ENCODE assay signal across 8 mouse cellular contexts in genomic region chr5:143464757-143465118, GRCm38 (mm10). TPM values are rescaled to one million over a fixed set of nuclear protein-coding genes. Genes with fewer than 3 reads are reported as not detected.
DNase-seq lines count a peak whose midpoint lies in the region; ATAC-seq and TF ChIP-seq lines count a peak whose summit lies in the region.

No protein-coding gene starts in this region.

- peak overlapping the region; percentile 80 for H3K9ac ChIP-seq in liver, embryonic 12.5 days

- no peak for TF ChIP-seq CTCF in spleen, adult 2 months (IDR thresholded peaks at IDR 0.05; ENCODE audit: extremely low read depth, insufficient read depth, insufficient read length, insufficient replicate concordance)
- TF ChIP-seq CTCF in small intestine, adult 2 months (IDR thresholded peaks at IDR 0.05; ENCODE audit: extremely low read depth, insufficient read length, insufficient replicate concordance, low read depth, low read length) = no peak

- no peak for TF ChIP-seq POLR2A in spleen, adult 2 months (IDR thresholded peaks at IDR 0.05; ENCODE audit: low read depth, low read length)
- no peak for TF ChIP-seq POLR2A in small intestine, adult 2 months (IDR thresholded peaks at IDR 0.05; ENCODE audit: low read depth, low read length)

- DNase-seq in spleen, adult 2 months (ENCODE audit: low read depth in 1 of 2, low spot score in 2 of 2) = no peak
- DNase-seq in spleen, adult 12 weeks (ENCODE audit: low spot score) = no peak
- no peak for DNase-seq in ovary, postnatal 14 days (ENCODE audit: low spot score)
- DNase-seq in right cerebral cortex, postnatal 25 days = no peak
- no peak for DNase-seq in spleen, postnatal 4 days (ENCODE audit: low spot score in 2 of 2)

- peaks cover 4% of the 10 kb centered on the region; the same call in 1 of the 2 replicates for H3K4me1 ChIP-seq in spleen, adult 2 months (ENCODE audit: control insufficient read depth, insufficient read depth, insufficient read length)
- H3K4me1 ChIP-seq in liver, embryonic 12.5 days = peaks cover 38% of the 10 kb centered on the region
- H3K4me1 ChIP-seq in small intestine, adult 2 months (ENCODE audit: control insufficient read depth, insufficient read depth, insufficient read length, low read length) = peaks cover 16% of the 10 kb centered on the region; the same call in 1 of the 2 replicates

- H3K9me3 ChIP-seq in liver, embryonic 12.5 days (replicated peaks) = no peaks in the 10 kb centered on the region

- peaks cover 2% of the 10 kb centered on the region; the same call in 1 of the 2 replicates for H3K36me3 ChIP-seq in spleen, adult 2 months (ENCODE audit: control insufficient read depth, insufficient read depth, low read length)
- H3K36me3 ChIP-seq in liver, embryonic 12.5 days = peaks cover 32% of the 10 kb centered on the region
- H3K36me3 ChIP-seq in small intestine, adult 2 months (ENCODE audit: control insufficient read depth, insufficient read depth, low read length) = peaks cover 20% of the 10 kb centered on the region

- H3K4me3 ChIP-seq in spleen, adult 2 months (ENCODE audit: extremely low read depth, insufficient read depth, insufficient read length) = peak overlapping the region; percentile 70
- peak overlapping the region; percentile 77 for H3K4me3 ChIP-seq in liver, embryonic 12.5 days
- peak overlapping the region; percentile 84 for H3K4me3 ChIP-seq in small intestine, adult 2 months (ENCODE audit: low read depth, low read length)

- H3K4me2 ChIP-seq in liver, embryonic 12.5 days = peak overlapping the region; percentile 84

- no peaks in the 10 kb centered on the region for H3K27me3 ChIP-seq in spleen, adult 2 months (ENCODE audit: control insufficient read depth, insufficient read depth, low read length)
- H3K27me3 ChIP-seq in liver, embryonic 12.5 days (replicated peaks) = 0 out of 2 replicates have a peak, but pooled peaks cover 8% of the 10 kb centered on the region
- H3K27me3 ChIP-seq in small intestine, adult 2 months (ENCODE audit: control insufficient read depth, insufficient read depth, low read length) = no peaks in the 10 kb centered on the region

- peak overlapping the region; percentile 42 for H3K27ac ChIP-seq in spleen, adult 2 months (ENCODE audit: insufficient read depth, low read length)
- H3K27ac ChIP-seq in liver, embryonic 12.5 days = peak overlapping the region; percentile 65
- peak overlapping the region; percentile 29; the same call in 1 of the 2 replicates for H3K27ac ChIP-seq in small intestine, adult 2 months (ENCODE audit: insufficient read depth, low read depth, low read length)

- peak; percentile 57 for ATAC-seq in erythroid progenitor cell, adult 5-6 weeks (replicated peaks; ENCODE audit: low FRiP score, poor library complexity, severe bottlenecking)
- peak; percentile 71 for ATAC-seq in liver, embryonic 12.5 days

- under 1% methylated on average over 20 of the region's 20 CpGs for WGBS in spleen, adult 2 months
- WGBS in liver, embryonic 12.5 days (ENCODE audit: insufficient replicate concordance) = 1% methylated on average over 20 of the region's 20 CpGs
- WGBS in small intestine, adult 2 months = under 1% methylated on average over 20 of the region's 20 CpGs

RNA-seq across cellular contexts. Expression of gene Daglb, which starts 0.4 kb away (rescaled TPM):
- polyA plus RNA-seq in spleen, adult 2 months (2012; rRNA removed) = 14.9 and 17.6 TPM in 2 replicates
- total RNA-seq in erythroid progenitor cell, adult 5-6 weeks (2015; ENCODE audit: low replicate concordance) = 14.1 and 22.2 TPM in 2 replicates
- total RNA-seq in erythroid progenitor cell, adult 5-6 weeks (2017; ENCODE audit: low replicate concordance) = 14.1 and 16.0 TPM in 2 replicates
- polyA plus RNA-seq in liver, embryonic 12.5 days (2016; fragmentation: Nextera tagmentation; extraction: Ambion mirVana) = 11.8 and 12.6 TPM in 2 replicates
- 9.8 and 12.7 TPM in 2 replicates for polyA plus RNA-seq in small intestine, adult 2 months (2012; rRNA removed)
